ENCODE assay signal across 20 mouse cellular contexts in genomic region chr4:125185076-125185475, GRCm38 (mm10). TPM values are rescaled to one million over a fixed set of nuclear protein-coding genes. Genes with fewer than 3 reads are reported as not detected.
DNase-seq lines count a peak whose midpoint lies in the region.
"Had no signal": no experiment of that assay in that cellular context is flagged by ENCODE, and none has a peak within 500 bp of the region (broad histone marks: within the 10 kb centered on the region; RNA-seq: fewer than 3 reads in every experiment).

No protein-coding gene starts in this region.

- peak; percentile 69 to 70 for DNase-seq in adrenal gland, adult (ENCODE audit: inconsistent age in 2 of 2, low spot score in 1 of 2)
- no peak for DNase-seq in adrenal gland, adult 18-20 months (ENCODE audit: low spot score in 2 of 2)
- DNase-seq in adrenal gland, adult 2 months, result peak; percentile 47
- DNase-seq in adrenal gland, postnatal 4 days (ENCODE audit: low spot score in 2 of 2), result no peak
- peak; percentile 21 for DNase-seq in adrenal gland, postnatal 14 days
- DNase-seq in adrenal gland, adult 8-10 months, result no peak
- DNase-seq in adrenal gland, postnatal 36 days, result peak; percentile 36 to 38
- DNase-seq in adrenal gland, postnatal 10 days, result no peak
- DNase-seq: adrenal gland, postnatal 25 days; B cell, adult 2 months; cerebellum, adult 11 months; cerebellum, adult 11-12 months; cerebellum, adult 18-20 months; cerebellum, adult 2 months; cerebellum, adult 8-10 months; cerebellum, adult 9-10 months; cerebellum, adult 9-11 months; cerebellum, postnatal 10 days; cerebellum, postnatal 14 days; cerebellum, postnatal 25 days had no signal

RNA-seq across cellular contexts. Expression of gene Zc3h12a, which starts 57.4 kb away (rescaled TPM):
- total RNA-seq in adrenal gland, adult 18-20 months (2021), result 1 to 10 TPM; 4.1 to 6.5 TPM
- total RNA-seq in adrenal gland, adult 2 months (2021), result 1 to 10 TPM; 6.0 to 7.0 TPM
- 7.8 and 8.9 TPM in 2 replicates for polyA plus RNA-seq in adrenal gland, adult 2 months (2012; rRNA removed)
- 1 to 10 TPM; 7.1 to 8.8 TPM for total RNA-seq in adrenal gland, postnatal 4 days (2021)
- 5.4 and 6.3 TPM in 2 replicates for total RNA-seq in adrenal gland, postnatal 14 days (2021)
- total RNA-seq in adrenal gland, adult 8-10 months (2022), result 10 to 100 TPM in 1 of 4 experiments, 1 to 10 TPM in 3; 7.2 to 10.2 (median 8.1) TPM
- total RNA-seq in adrenal gland, postnatal 36 days (2021), result 1 to 10 TPM; 5.8 to 7.6 TPM
- total RNA-seq in adrenal gland, postnatal 10 days (2021), result 1 to 10 TPM; 4.6 to 6.8 TPM

Comparison
In these comparisons a context has a peak if more than half of its experiments do, and no peak if none do; other contexts are left out.
1. DNase-seq: peak in adrenal gland, adult (2 of 2), adrenal gland, adult 2 months (single experiment), adrenal gland, postnatal 14 days (single experiment) and adrenal gland, postnatal 36 days (2 of 2); none in adrenal gland, adult 18-20 months (0 of 2), adrenal gland, postnatal 4 days (0 of 2), adrenal gland, adult 8-10 months (single experiment) and adrenal gland, postnatal 10 days (single experiment).